Mouse (Mus musculus) CD4-positive, CD25-positive, alpha-beta regulatory T cell (primary cell): ENCODE measurements around the gene Drc1. TPM values are rescaled to one million over a fixed set of nuclear protein-coding genes. Genes with fewer than 3 reads are reported as not detected.

ENCODE experiments used
- polyA plus RNA-seq: library from polyadenylated mRNA; unstranded; fragments of 100-300 nt; shearing (Covaris generic); gene quantifications from one replicate; pipeline ENCODE4 v1.2.1, GENCODE M21; 2017

Gene Drc1
- polyA plus RNA-seq = 8.9 TPM

DNA sequence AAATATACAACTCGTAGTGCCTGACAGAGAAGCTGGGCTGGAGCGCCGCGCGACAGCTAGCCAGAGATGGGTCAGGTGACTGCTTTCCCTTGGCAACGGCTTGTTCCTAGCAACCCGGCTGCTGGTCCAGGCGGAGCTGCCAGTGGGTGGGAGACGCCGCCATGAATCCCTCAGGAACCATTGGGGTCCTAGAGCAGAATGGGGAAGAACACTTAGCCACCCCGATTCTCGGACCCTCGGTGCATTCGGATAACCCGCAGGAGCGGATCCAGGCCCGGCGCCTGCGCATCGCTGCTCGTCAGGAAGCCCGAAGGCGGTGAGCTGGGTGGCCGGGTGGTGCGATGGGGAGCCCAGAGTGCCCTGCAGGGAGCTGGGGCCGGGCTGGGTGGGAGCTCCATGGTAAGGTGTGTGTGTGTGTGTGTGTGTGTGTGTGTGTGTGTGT, at the start of gene Drc1:
Gene Drc1 (plus strand): TSS at position 98 of the 442 bp plus-strand sequence.

DNA sequence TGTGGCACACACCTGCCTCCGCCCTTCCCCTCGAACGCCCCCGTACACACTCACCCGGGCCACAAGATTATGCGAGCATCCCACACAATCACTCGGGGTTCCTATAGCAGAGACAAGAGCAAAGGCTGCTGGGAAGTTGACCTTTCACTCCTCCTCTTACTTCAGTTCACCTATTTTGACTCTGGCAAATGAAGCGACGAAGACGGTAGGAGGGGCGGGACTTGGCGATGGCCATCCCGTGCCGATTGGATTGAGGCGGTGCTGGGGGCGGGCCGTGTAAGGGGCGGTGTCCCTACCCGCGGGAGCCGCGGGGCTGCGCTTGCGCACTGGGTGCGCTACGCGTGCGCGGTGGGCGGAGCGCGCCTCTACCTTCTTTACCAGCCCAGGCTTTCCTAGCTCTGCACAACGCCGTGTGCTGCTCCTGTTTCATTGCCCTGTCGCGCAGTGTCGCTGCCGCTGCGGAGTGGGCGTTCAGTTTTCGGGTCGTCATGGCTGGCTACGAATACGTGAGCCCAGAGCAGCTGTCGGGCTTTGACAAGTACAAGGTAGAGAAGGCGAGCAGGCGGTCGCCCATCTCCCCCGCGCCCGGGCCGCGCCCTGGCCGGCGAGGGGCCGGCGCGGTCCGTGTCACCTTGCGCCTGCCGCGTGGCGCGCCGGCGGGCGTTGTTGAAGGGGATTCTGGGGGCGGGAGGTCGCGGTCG, 48.8 kb upstream of the Drc1 start, which contains the start of gene Selenoi:
Gene Selenoi (plus strand): TSS at position 311 of the 701 bp plus-strand sequence.

Other genes with a start within 250 kb of the Drc1 start
- 31.5 TPM for gene Tyms, start 207.8 kb upstream of the Drc1 start, polyA plus RNA-seq
- gene Garem2, start 176.2 kb upstream of the Drc1 start, polyA plus RNA-seq = 0.11 TPM
- not detected for gene 3110082J24Rik, start 175.3 kb upstream of the Drc1 start, polyA plus RNA-seq
- 105 TPM for gene Hadha, start 126.2 kb upstream of the Drc1 start, polyA plus RNA-seq
- 189 TPM for gene Hadhb, start 126.1 kb upstream of the Drc1 start, polyA plus RNA-seq
- gene Adgrf3, start 75.7 kb upstream of the Drc1 start, polyA plus RNA-seq = not detected
- 19.4 TPM for gene Selenoi, start 48.8 kb upstream of the Drc1 start, polyA plus RNA-seq
- gene Otof, start 180.5 kb downstream of the Drc1 start, polyA plus RNA-seq = not detected
- gene 1700001C02Rik, start 184.7 kb downstream of the Drc1 start, polyA plus RNA-seq = not detected